Mouse (Mus musculus) limb, embryonic 11.5 days (tissue): ENCODE data around the gene BC049352. TPM values are rescaled to one million over a fixed set of nuclear protein-coding genes. Genes with fewer than 3 reads are reported as not detected.

Source experiments
- ATAC-seq: fragments of 200-750 bp; cut with Nextera tagmentation; 2 replicates; pipeline ENCODE4 v1.8.0; 2017; ENCODE audit warnings: low read depth; ENCODE audit not compliant: insufficient number of reproducible peaks, low FRiP score, low TSS enrichment
- DNase-seq: peaks from one replicate; pipeline ENCODE4 v3.0.0-alpha.2; 2015; ENCODE audit warnings: low spot score
- H3K27ac ChIP-seq: fragments of 300-500 bp; sonication (generic); replicated peaks from 2 replicates; pipeline ENCODE4 v1.5.1; 2014; ENCODE audit warnings: low read depth, mild to moderate bottlenecking, low read length
- H3K27me3 ChIP-seq: fragments of 300-500 bp; sonication (generic); 2 replicates; pipeline ENCODE4 v1.6.1; 2014; ENCODE audit warnings: mild to moderate bottlenecking, low read length, mixed read lengths; ENCODE audit not compliant: control insufficient read depth, insufficient read depth
- H3K36me3 ChIP-seq: fragments of 300-500 bp; sonication (generic); 2 replicates; pipeline ENCODE4 v1.6.1; 2014; ENCODE audit warnings: mild to moderate bottlenecking, low read length, moderate library complexity, mixed read lengths; ENCODE audit not compliant: control insufficient read depth, insufficient read depth
- H3K4me1 ChIP-seq: fragments of 300-500 bp; sonication (generic); 2 replicates; pipeline ENCODE4 v1.6.1; 2014; ENCODE audit warnings: low read length, mixed read lengths; ENCODE audit not compliant: control insufficient read depth, insufficient read depth
- H3K4me2 ChIP-seq: fragments of 300-500 bp; sonication (generic); 2 replicates; pipeline ENCODE4 v1.6.1; 2014; ENCODE audit warnings: low read depth, mild to moderate bottlenecking, moderate library complexity; ENCODE audit not compliant: severe bottlenecking
- H3K4me3 ChIP-seq: fragments of 300-500 bp; sonication (generic); 2 replicates; pipeline ENCODE4 v1.5.1; 2014; ENCODE audit warnings: low read depth, low read length
- H3K9ac ChIP-seq: fragments of 300-500 bp; sonication (generic); 2 replicates; pipeline ENCODE4 v1.6.1; 2014; ENCODE audit warnings: mild to moderate bottlenecking, low read length
- H3K9me3 ChIP-seq: fragments of 300-500 bp; sonication (generic); 2 replicates; pipeline ENCODE4 v1.6.1; 2016; ENCODE audit warnings: low read length; ENCODE audit not compliant: control insufficient read depth
- WGBS: fragments of 180-500 bp; shearing (Covaris S2); extraction: QIAGEN DNeasy Blood & Tissue Kit; methylation state at CpG from one replicate; pipeline ENCODE4 v1.1.7; 2014; 5-methylcytosine and 5-hydroxymethylcytosine counted together
- polyA plus RNA-seq: library from polyadenylated mRNA; unstranded; fragments of >200 nt; fragmentation: Nextera tagmentation; extraction: Ambion mirVana; gene quantifications from 2 replicates; pipeline ENCODE4 v1.2.1, GENCODE M21; 2014

Gene BC049352
- polyA plus RNA-seq, 1 experiment from 2014 or later: not detected

- H3K27me3 ChIP-seq: peaks cover 5% of the 10 kb centered on the region; the same call in 1 of the 2 replicates
- no peak for DNase-seq
These were observed 36.1 kb upstream of the BC049352 start for GRCm38 (mm10) chr9:45145533-45146266.

GRCm38 (mm10) chr9:45146267-45146597, 35.6 kb upstream of the BC049352 start:
- H3K9ac ChIP-seq: peak overlapping the region; percentile 37; the same call in 1 of the 2 replicates

More at GRCm38 (mm10) chr9:45145533-45146266, 36.1 kb upstream of the BC049352 start:
- ATAC-seq: peak; percentile 47; the same call in 1 of the 2 replicates
- no peak overlapping the region for H3K27ac ChIP-seq
- peak overlapping the region; percentile 39 for H3K4me3 ChIP-seq
- H3K9ac ChIP-seq: peak overlapping the region; percentile 37
- H3K4me1 ChIP-seq: peaks cover 17% of the 10 kb centered on the region
- H3K4me2 ChIP-seq: peak overlapping the region; percentile 92
- WGBS: 2% methylated on average over 27 of the region's 27 CpGs
- H3K36me3 ChIP-seq: no peaks in the 10 kb centered on the region
- no peaks in the 10 kb centered on the region for H3K9me3 ChIP-seq

GRCm38 (mm10) chr9:45150933-45151332, 30.9 kb upstream of the BC049352 start:
- H3K27ac ChIP-seq: no peak overlapping the region
- no peak overlapping the region for H3K4me2 ChIP-seq
- DNase-seq: no peak
- no peak for ATAC-seq
- no peaks in the 10 kb centered on the region for H3K9me3 ChIP-seq
- H3K4me1 ChIP-seq: no peaks in the 10 kb centered on the region
- WGBS: 63% methylated on average over 1 of the region's 1 CpGs
- no peak overlapping the region for H3K4me3 ChIP-seq
- H3K9ac ChIP-seq: no peak overlapping the region
- peaks cover under 1% of the 10 kb centered on the region; the same call in 1 of the 2 replicates for H3K27me3 ChIP-seq
- H3K36me3 ChIP-seq: no peaks in the 10 kb centered on the region

More at GRCm38 (mm10) chr9:45146267-45146597, 35.6 kb upstream of the BC049352 start:
- DNase-seq (peak; percentile 87), ATAC-seq (no peak)
- Histone ChIP-seq H3K4me1 (peaks cover 11% of the 10 kb centered on the region), H3K9me3 (no peaks in the 10 kb centered on the region), H3K4me2 (peak overlapping the region; percentile 92), H3K4me3 (peak overlapping the region; percentile 39), H3K27me3 (peaks cover 5% of the 10 kb centered on the region; the same call in 1 of the 2 replicates), H3K27ac (no peak overlapping the region), H3K36me3 (no peaks in the 10 kb centered on the region)
- WGBS: 3% methylated on average over 5 of the region's 5 CpGs

DNA sequence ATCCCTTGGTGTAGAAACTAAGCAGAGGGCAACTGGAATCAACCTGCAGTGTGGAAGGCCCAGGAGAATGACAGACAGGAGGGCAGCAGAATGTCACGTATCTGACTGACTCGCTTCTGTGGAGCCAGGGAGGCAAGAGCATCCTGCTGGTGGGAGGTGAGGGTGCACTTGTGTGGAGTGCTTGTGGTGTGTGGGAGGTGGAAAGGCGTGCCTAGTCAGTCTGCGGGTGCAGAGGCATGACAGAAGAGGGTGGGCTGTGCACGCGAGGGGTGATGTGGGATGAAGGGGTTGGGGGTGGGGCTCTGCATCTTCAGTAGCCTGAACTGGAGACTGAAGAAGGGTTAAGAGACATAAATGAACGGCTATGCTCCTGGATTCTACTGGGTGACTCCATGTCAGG, 28.4 kb upstream of the BC049352 start:
- WGBS: 78% methylated on average over 7 of the region's 7 CpGs
- no peak overlapping the region for H3K4me3 ChIP-seq
- no peak overlapping the region for H3K27ac ChIP-seq
- H3K27me3 ChIP-seq: no peaks in the 10 kb centered on the region
- DNase-seq (no peak), ATAC-seq (no peak)
- H3K4me1 ChIP-seq: no peaks in the 10 kb centered on the region
- H3K9me3 ChIP-seq: no peaks in the 10 kb centered on the region
- no peaks in the 10 kb centered on the region for H3K36me3 ChIP-seq
- no peak overlapping the region for H3K4me2 ChIP-seq
- no peak overlapping the region for H3K9ac ChIP-seq

- H3K36me3 ChIP-seq: no peaks in the 10 kb centered on the region
- no peak for DNase-seq
- H3K9ac ChIP-seq: no peak overlapping the region
- no peak for ATAC-seq
- no peak overlapping the region for H3K27ac ChIP-seq
- H3K27me3 ChIP-seq: no peaks in the 10 kb centered on the region
- no peaks in the 10 kb centered on the region for H3K4me1 ChIP-seq
- H3K9me3 ChIP-seq: no peaks in the 10 kb centered on the region
- WGBS: 79% methylated on average over 5 of the region's 5 CpGs
- H3K4me2 ChIP-seq: no peak overlapping the region
- no peak overlapping the region for H3K4me3 ChIP-seq
These were observed 13.9 kb upstream of the BC049352 start for GRCm38 (mm10) chr9:45167903-45168302.

DNA sequence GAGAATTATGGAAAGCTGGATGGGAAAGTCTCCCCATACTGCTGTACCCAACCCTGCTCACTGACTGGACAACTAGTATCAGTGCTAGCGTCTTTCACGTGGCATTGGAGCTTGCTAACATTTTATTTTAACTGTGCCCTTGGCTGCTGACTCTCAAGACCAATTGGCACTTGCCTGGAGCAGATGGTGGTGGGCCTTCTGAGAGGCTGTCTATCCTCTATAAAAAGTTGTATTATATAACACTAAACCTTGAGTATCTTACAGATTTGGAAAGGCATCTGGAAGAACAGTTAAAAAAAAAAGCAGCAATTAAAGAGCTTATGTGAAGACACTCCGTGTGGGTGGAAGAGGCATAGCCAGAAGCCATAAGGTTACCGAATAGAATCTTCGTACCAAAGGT, 11.7 kb upstream of the BC049352 start:
- DNase-seq: no peak
- no peak for ATAC-seq
- WGBS: 88% methylated on average over 5 of the region's 5 CpGs

GRCm38 (mm10) chr9:45171073-45171610, 10.7 kb upstream of the BC049352 start:
- DNase-seq (no peak), ATAC-seq (no peak)
- H3K27me3 ChIP-seq: no peaks in the 10 kb centered on the region
- no peak overlapping the region for H3K4me3 ChIP-seq
- no peak overlapping the region for H3K27ac ChIP-seq
- H3K9me3 ChIP-seq: no peaks in the 10 kb centered on the region
- no peaks in the 10 kb centered on the region for H3K36me3 ChIP-seq
- WGBS: 77% methylated on average over 1 of the region's 1 CpGs
- no peaks in the 10 kb centered on the region for H3K4me1 ChIP-seq
- H3K9ac ChIP-seq: no peak overlapping the region
- H3K4me2 ChIP-seq: no peak overlapping the region

More for the DNA sequence above, 11.7 kb upstream of the BC049352 start:
- Histone ChIP-seq H3K4me1 (no peaks in the 10 kb centered on the region), H3K27me3 (no peaks in the 10 kb centered on the region), H3K9ac (no peak overlapping the region), H3K27ac (no peak overlapping the region), H3K4me2 (no peak overlapping the region), H3K36me3 (no peaks in the 10 kb centered on the region), H3K9me3 (no peaks in the 10 kb centered on the region), H3K4me3 (no peak overlapping the region)

- H3K27ac ChIP-seq: no peak overlapping the region
- 71% methylated on average over 3 of the region's 3 CpGs for WGBS
- H3K27me3 ChIP-seq: no peaks in the 10 kb centered on the region
- no peak overlapping the region for H3K9ac ChIP-seq
- H3K4me1 ChIP-seq: no peaks in the 10 kb centered on the region
- H3K9me3 ChIP-seq: no peaks in the 10 kb centered on the region
- H3K4me2 ChIP-seq: no peak overlapping the region
- no peak for ATAC-seq
- H3K4me3 ChIP-seq: no peak overlapping the region
- no peaks in the 10 kb centered on the region for H3K36me3 ChIP-seq
- DNase-seq: no peak
These were observed 8.3 kb upstream of the BC049352 start for GRCm38 (mm10) chr9:45173475-45173874.
